Mouse (Mus musculus) brown adipose tissue, adult 24 weeks (tissue): ENCODE data around the gene Hist1h4n. TPM values are rescaled to one million over a fixed set of nuclear protein-coding genes. Genes with fewer than 3 reads are reported as not detected.
"Not testable (repeated sequence)": the region's sequence is repeated elsewhere in the genome, so short reads cannot be mapped to it uniquely, and the experiment has no call there.

Experiments used
- H3K27ac ChIP-seq: fragments of 200-500 bp; replicated peaks from 2 replicates; pipeline ENCODE4 v1.5.1; 2012; ENCODE audit warnings: low read depth, mild to moderate bottlenecking, low read length
- H3K4me1 ChIP-seq: fragments of 200-500 bp; 2 replicates; pipeline ENCODE4 v1.6.1; 2012; ENCODE audit warnings: low read length, mixed read lengths; ENCODE audit not compliant: control insufficient read depth, insufficient read depth, insufficient read length
- H3K4me3 ChIP-seq: fragments of 200-500 bp; 2 replicates; pipeline ENCODE4 v1.5.1; 2012; ENCODE audit warnings: low read depth, mild to moderate bottlenecking, low read length, moderate library complexity; ENCODE audit not compliant: insufficient read depth
- polyA plus RNA-seq: library from polyadenylated mRNA; stranded (reverse); fragments of >200 nt; gene quantifications from 2 replicates; pipeline ENCODE4 v1.2.4, GENCODE M21; 2012; ENCODE audit not compliant: missing spikeins, insufficient read depth, insufficient read length

Gene Hist1h4n
- polyA plus RNA-seq, 1 experiment = not detected

DNA sequence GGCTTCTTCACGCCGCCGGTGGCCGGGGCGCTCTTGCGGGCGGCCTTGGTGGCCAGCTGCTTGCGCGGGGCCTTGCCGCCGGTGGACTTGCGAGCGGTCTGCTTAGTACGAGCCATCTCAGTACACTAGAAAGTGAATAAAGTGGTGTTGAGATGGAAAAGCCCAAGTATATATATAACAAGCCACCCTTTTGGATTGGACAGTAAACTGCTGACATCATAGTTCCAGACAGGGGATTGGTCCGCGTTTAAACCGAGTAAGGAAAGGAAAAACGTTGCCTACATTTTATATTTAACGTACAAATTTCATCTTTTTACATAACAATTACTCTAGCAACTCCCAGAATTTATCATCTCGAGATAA lies 48.8 kb downstream of the Hist1h4n start, which contains the start of gene Hist1h3i:
Gene Hist1h3i, minus strand, starts transcription at position 116 of the 363 bp plus-strand sequence.
- H3K27ac ChIP-seq = no peak within 1 kb of the TSS
- H3K4me3 ChIP-seq = peak within 1 kb of the TSS; percentile 57
- no peaks in the 10 kb centered on the region for H3K4me1 ChIP-seq

DNA sequence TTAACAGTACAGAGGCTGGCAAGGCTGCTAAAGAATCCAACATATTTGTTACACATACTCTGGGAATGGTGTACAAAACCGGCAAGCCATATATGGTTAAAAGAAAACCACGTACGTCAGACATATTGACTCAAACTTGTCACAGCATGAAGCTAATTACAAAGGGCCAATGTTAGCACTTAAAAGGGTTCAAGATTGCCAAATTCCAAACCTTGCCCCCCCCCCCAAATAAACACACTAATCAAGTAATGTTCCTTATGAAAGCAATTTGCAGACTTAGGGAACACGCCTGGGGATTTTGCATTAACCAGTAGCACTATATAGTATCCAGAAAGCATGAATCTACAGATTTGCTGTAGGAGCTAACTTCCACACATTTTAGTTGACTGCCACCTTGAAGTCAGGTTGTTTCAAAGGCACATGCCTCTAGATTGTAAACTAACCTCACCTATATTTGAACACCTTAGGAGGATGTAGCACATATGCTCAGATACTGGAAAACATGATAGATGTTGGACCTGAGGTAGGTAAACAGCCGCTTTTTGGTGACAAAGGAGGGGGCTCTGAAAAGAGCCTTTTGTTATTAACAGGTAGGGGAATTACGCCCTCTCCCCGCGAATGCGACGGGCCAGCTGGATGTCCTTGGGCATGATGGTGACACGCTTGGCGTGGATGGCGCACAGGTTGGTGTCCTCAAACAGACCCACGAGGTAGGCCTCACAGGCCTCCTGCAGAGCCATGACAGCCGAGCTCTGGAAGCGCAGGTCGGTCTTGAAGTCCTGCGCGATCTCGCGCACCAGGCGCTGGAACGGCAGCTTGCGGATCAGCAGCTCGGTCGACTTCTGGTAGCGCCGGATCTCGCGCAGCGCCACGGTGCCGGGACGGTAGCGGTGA lies 49.4 kb downstream of the Hist1h4n start:
- H3K4me1 ChIP-seq, H3K27ac ChIP-seq: not testable (repeated sequence)
- H3K4me3 ChIP-seq = peak overlapping the region; percentile 57

Other genes starting within 250 kb of the Hist1h4n start
- gene Olfr1362, start 218.2 kb downstream of the Hist1h4n start, polyA plus RNA-seq = not detected in 2 replicates
- gene Olfr11, start 189.7 kb downstream of the Hist1h4n start, polyA plus RNA-seq = not detected in 2 replicates
- gene Olfr1361, start 168.8 kb downstream of the Hist1h4n start, polyA plus RNA-seq = not detected in 2 replicates
- gene Olfr1360, start 154.8 kb downstream of the Hist1h4n start, polyA plus RNA-seq = not detected in 2 replicates
- not detected in 2 replicates for gene Olfr1359, start 134.1 kb downstream of the Hist1h4n start, polyA plus RNA-seq
- gene Hist1h2bl, start 116.1 kb downstream of the Hist1h4n start, polyA plus RNA-seq = not detected in 2 replicates
- not detected in 2 replicates for gene Hist1h2ai, start 115.8 kb downstream of the Hist1h4n start, polyA plus RNA-seq
- gene Hist1h3h, start 114.5 kb downstream of the Hist1h4n start, polyA plus RNA-seq = not detected in 2 replicates
- gene Hist1h2bm, start 110.2 kb downstream of the Hist1h4n start, polyA plus RNA-seq = not detected in 2 replicates
- not detected in 2 replicates for gene Hist1h4j, start 97.1 kb downstream of the Hist1h4n start, polyA plus RNA-seq
- 4.7 TPM in 1 of 2 replicates, not detected in the other for gene Hist1h4k, start 81.7 kb downstream of the Hist1h4n start, polyA plus RNA-seq
- gene Hist1h2ak, start 78.4 kb downstream of the Hist1h4n start, polyA plus RNA-seq = not detected in 2 replicates
- not detected in 2 replicates for gene Hist1h2bn, start 78.1 kb downstream of the Hist1h4n start, polyA plus RNA-seq
- not detected in 2 replicates for gene Hist1h1b, start 51.6 kb downstream of the Hist1h4n start, polyA plus RNA-seq
- gene Hist1h3i, start 48.8 kb downstream of the Hist1h4n start, polyA plus RNA-seq = not detected in 2 replicates
- gene Hist1h2an, start 45.0 kb downstream of the Hist1h4n start, polyA plus RNA-seq = not detected in 2 replicates
- not detected in 2 replicates for gene Hist1h2bp, start 44.7 kb downstream of the Hist1h4n start, polyA plus RNA-seq
- gene Hist1h2bq, start 22.0 kb downstream of the Hist1h4n start, polyA plus RNA-seq = 1.3 TPM in 1 of 2 replicates, not detected in the other
- not detected in 2 replicates for gene Hist1h2ao, start 21.7 kb downstream of the Hist1h4n start, polyA plus RNA-seq
- 2.8 TPM in 1 of 2 replicates, not detected in the other for gene Hist1h4m, start 20.4 kb downstream of the Hist1h4n start, polyA plus RNA-seq
- gene Hist1h2ap, start 1.3 kb upstream of the Hist1h4n start, polyA plus RNA-seq = not detected in 2 replicates
- not detected in 2 replicates for gene Hist1h2br, start 1.5 kb upstream of the Hist1h4n start, polyA plus RNA-seq
- not detected in 2 replicates for gene Zfp184, start 112.9 kb upstream of the Hist1h4n start, polyA plus RNA-seq
- not detected in 2 replicates for gene Pom121l2, start 149.0 kb upstream of the Hist1h4n start, polyA plus RNA-seq
- not detected in 2 replicates for gene Prss16, start 177.5 kb upstream of the Hist1h4n start, polyA plus RNA-seq
- gene Hist1h2ah, start 203.4 kb upstream of the Hist1h4n start, polyA plus RNA-seq = not detected in 2 replicates
- gene Hist1h2bk, start 203.7 kb upstream of the Hist1h4n start, polyA plus RNA-seq = not detected in 2 replicates
- 1.9 and 6.6 TPM in 2 replicates for gene Hist1h4i, start 209.2 kb upstream of the Hist1h4n start, polyA plus RNA-seq
- not detected in 2 replicates for gene Hist1h2ag, start 210.7 kb upstream of the Hist1h4n start, polyA plus RNA-seq
- not detected in 2 replicates for gene Hist1h2bj, start 211.0 kb upstream of the Hist1h4n start, polyA plus RNA-seq